Mouse (Mus musculus): ENCODE results near the gene Lgr5. TPM values are rescaled to one million over a fixed set of nuclear protein-coding genes. Genes with fewer than 3 reads are reported as not detected.

Lgr5 gene
- polyA plus RNA-seq, 1 experiment from 2014 or later, result 3.9 TPM

GRCm38 (mm10) chr10:115563961-115564360 is 23.6 kb downstream of the Lgr5 start:
- WGBS (ENCODE audit: insufficient replicate concordance), result 66% methylated on average over 5 of the region's 5 CpGs

GRCm38 (mm10) chr10:115562911-115563686 is 24.5 kb downstream of the Lgr5 start:
- 63% methylated on average over 4 of the region's 4 CpGs for WGBS (ENCODE audit: insufficient replicate concordance)
- H3K27ac ChIP-seq, result no peak overlapping the region

More at GRCm38 (mm10) chr10:115563961-115564360, 23.6 kb downstream of the Lgr5 start:
- Histone ChIP-seq H3K36me3 (no peaks in the 10 kb centered on the region), H3K4me2 (no peak overlapping the region), H3K9ac (no peak overlapping the region), H3K4me3 (no peak overlapping the region), H3K9me3 (replicated peaks) (no peaks in the 10 kb centered on the region), H3K27ac (no peak overlapping the region), H3K4me1 (no peaks in the 10 kb centered on the region), H3K27me3 (replicated peaks) (no peaks in the 10 kb centered on the region)
- no peak for ATAC-seq

GRCm38 (mm10) chr10:115561136-115561880 is 26.3 kb downstream of the Lgr5 start:
- H3K4me1 ChIP-seq, result no peaks in the 10 kb centered on the region
- H3K27ac ChIP-seq, result no peak overlapping the region
- H3K27me3 ChIP-seq (replicated peaks), result no peaks in the 10 kb centered on the region
- no peaks in the 10 kb centered on the region for H3K9me3 ChIP-seq (replicated peaks)
- H3K4me3 ChIP-seq, result no peak overlapping the region
- H3K9ac ChIP-seq, result no peak overlapping the region
- H3K4me2 ChIP-seq, result no peak overlapping the region
- ATAC-seq, result no peak
- no peaks in the 10 kb centered on the region for H3K36me3 ChIP-seq
- WGBS (ENCODE audit: insufficient replicate concordance), result 57% methylated on average over 12 of the region's 12 CpGs

More at GRCm38 (mm10) chr10:115562911-115563686, 24.5 kb downstream of the Lgr5 start:
- H3K9me3 ChIP-seq (replicated peaks), result no peaks in the 10 kb centered on the region
- no peaks in the 10 kb centered on the region for H3K36me3 ChIP-seq
- no peaks in the 10 kb centered on the region for H3K27me3 ChIP-seq (replicated peaks)
- ATAC-seq, result no peak
- H3K4me3 ChIP-seq, result no peak overlapping the region
- H3K4me1 ChIP-seq, result no peaks in the 10 kb centered on the region
- H3K4me2 ChIP-seq, result no peak overlapping the region
- no peak overlapping the region for H3K9ac ChIP-seq

- no peak overlapping the region for H3K4me2 ChIP-seq
- no peak overlapping the region for H3K27ac ChIP-seq
- H3K27me3 ChIP-seq (replicated peaks), result no peaks in the 10 kb centered on the region
- no peaks in the 10 kb centered on the region for H3K4me1 ChIP-seq
- H3K9ac ChIP-seq, result no peak overlapping the region
- H3K9me3 ChIP-seq (replicated peaks), result no peaks in the 10 kb centered on the region
- H3K4me3 ChIP-seq, result no peak overlapping the region
- 50% methylated on average over 12 of the region's 12 CpGs for WGBS (ENCODE audit: insufficient replicate concordance)
- no peak for ATAC-seq
- H3K36me3 ChIP-seq, result no peaks in the 10 kb centered on the region
These were observed 30.8 kb downstream of the Lgr5 start for GRCm38 (mm10) chr10:115556738-115557242.

GRCm38 (mm10) chr10:115555191-115555765 is 32.3 kb downstream of the Lgr5 start:
- Histone ChIP-seq H3K4me1 (no peaks in the 10 kb centered on the region), H3K9me3 (replicated peaks) (no peaks in the 10 kb centered on the region), H3K36me3 (no peaks in the 10 kb centered on the region), H3K4me3 (no peak overlapping the region), H3K27me3 (replicated peaks) (no peaks in the 10 kb centered on the region), H3K4me2 (no peak overlapping the region), H3K9ac (no peak overlapping the region), H3K27ac (no peak overlapping the region)
- WGBS (ENCODE audit: insufficient replicate concordance), result 15% methylated on average over 2 of the region's 2 CpGs
- ATAC-seq, result no peak

GRCm38 (mm10) chr10:115553352-115554113 is 34.0 kb downstream of the Lgr5 start:
- H3K9me3 ChIP-seq (replicated peaks), result no peaks in the 10 kb centered on the region
- WGBS (ENCODE audit: insufficient replicate concordance), result 69% methylated on average over 11 of the region's 11 CpGs
- no peaks in the 10 kb centered on the region for H3K4me1 ChIP-seq
- no peaks in the 10 kb centered on the region for H3K36me3 ChIP-seq
- H3K4me2 ChIP-seq, result no peak overlapping the region
- H3K4me3 ChIP-seq, result no peak overlapping the region
- H3K27me3 ChIP-seq (replicated peaks), result no peaks in the 10 kb centered on the region
- no peak for ATAC-seq
- no peak overlapping the region for H3K27ac ChIP-seq
- no peak overlapping the region for H3K9ac ChIP-seq

- Histone ChIP-seq H3K4me1 (no peaks in the 10 kb centered on the region), H3K9ac (no peak overlapping the region), H3K4me3 (no peak overlapping the region), H3K27me3 (replicated peaks) (no peaks in the 10 kb centered on the region), H3K36me3 (no peaks in the 10 kb centered on the region), H3K9me3 (replicated peaks) (no peaks in the 10 kb centered on the region), H3K4me2 (no peak overlapping the region), H3K27ac (no peak overlapping the region)
- ATAC-seq, result no peak
- 42% methylated on average over 3 of the region's 3 CpGs for WGBS (ENCODE audit: insufficient replicate concordance)
These were observed 36.5 kb downstream of the Lgr5 start for GRCm38 (mm10) chr10:115551069-115551468.

GRCm38 (mm10) chr10:115550253-115550652 is 37.3 kb downstream of the Lgr5 start:
- Histone ChIP-seq H3K36me3 (no peaks in the 10 kb centered on the region), H3K27me3 (replicated peaks) (no peaks in the 10 kb centered on the region), H3K27ac (no peak overlapping the region), H3K9me3 (replicated peaks) (no peaks in the 10 kb centered on the region), H3K4me1 (no peaks in the 10 kb centered on the region), H3K9ac (no peak overlapping the region), H3K4me2 (no peak overlapping the region), H3K4me3 (no peak overlapping the region)
- ATAC-seq, result no peak
- 64% methylated on average over 7 of the region's 7 CpGs for WGBS (ENCODE audit: insufficient replicate concordance)

- no peaks in the 10 kb centered on the region for H3K4me1 ChIP-seq
- H3K4me3 ChIP-seq, result no peak overlapping the region
- no peaks in the 10 kb centered on the region for H3K36me3 ChIP-seq
- 62% methylated on average over 6 of the region's 6 CpGs for WGBS (ENCODE audit: insufficient replicate concordance)
- H3K27ac ChIP-seq, result no peak overlapping the region
- no peak overlapping the region for H3K4me2 ChIP-seq
- H3K9ac ChIP-seq, result no peak overlapping the region
- no peaks in the 10 kb centered on the region for H3K27me3 ChIP-seq (replicated peaks)
- ATAC-seq, result no peak
- H3K9me3 ChIP-seq (replicated peaks), result no peaks in the 10 kb centered on the region
These were observed 44.7 kb downstream of the Lgr5 start for GRCm38 (mm10) chr10:115542917-115543316.

- Histone ChIP-seq H3K27me3 (replicated peaks) (no peaks in the 10 kb centered on the region), H3K4me2 (no peak overlapping the region), H3K4me1 (0 out of 2 replicates have a peak, but pooled peaks cover 6% of the 10 kb centered on the region), H3K9me3 (replicated peaks) (no peaks in the 10 kb centered on the region), H3K36me3 (no peaks in the 10 kb centered on the region), H3K27ac (no peak overlapping the region), H3K9ac (no peak overlapping the region), H3K4me3 (no peak overlapping the region)
- no peak for ATAC-seq
- WGBS (ENCODE audit: insufficient replicate concordance), result 2% methylated on average over 2 of the region's 2 CpGs
These were observed 56.8 kb downstream of the Lgr5 start for GRCm38 (mm10) chr10:115530746-115531145.

GRCm38 (mm10) chr10:115529768-115530167 is 57.8 kb downstream of the Lgr5 start:
- H3K9ac ChIP-seq, result no peak overlapping the region
- 73% methylated on average over 12 of the region's 12 CpGs for WGBS (ENCODE audit: insufficient replicate concordance)
- no peak overlapping the region for H3K4me2 ChIP-seq
- no peak for ATAC-seq
- H3K9me3 ChIP-seq (replicated peaks), result no peaks in the 10 kb centered on the region
- H3K4me3 ChIP-seq, result no peak overlapping the region
- no peaks in the 10 kb centered on the region for H3K36me3 ChIP-seq
- no peak overlapping the region for H3K27ac ChIP-seq
- H3K4me1 ChIP-seq, result 0 out of 2 replicates have a peak, but pooled peaks cover 6% of the 10 kb centered on the region
- H3K27me3 ChIP-seq (replicated peaks), result no peaks in the 10 kb centered on the region
